Mouse (Mus musculus) neural tube, embryonic 10.5 days (tissue): Measurements from ENCODE around the gene Slc25a48.

ENCODE experiments used
- DNase-seq: peaks from one replicate; pipeline ENCODE4 v3.0.0-alpha.2; 2017; ENCODE audit warnings: low spot score; ENCODE audit errors: extremely low spot score

Slc25a48 gene

GRCm38 (mm10) chr13:56509796-56510195 is 71.6 kb downstream of the Slc25a48 start:
- no peak for DNase-seq

GRCm38 (mm10) chr13:56513595-56513994 is 75.4 kb downstream of the Slc25a48 start:
- DNase-seq, result no peak

- DNase-seq, result no peak
Observed at GRCm38 (mm10) chr13:56516311-56516710, 78.2 kb downstream of the Slc25a48 start.

GRCm38 (mm10) chr13:56516816-56517215 is 78.7 kb downstream of the Slc25a48 start:
- no peak for DNase-seq

GRCm38 (mm10) chr13:56522081-56522820 is 84.1 kb downstream of the Slc25a48 start, which contains the start of gene Fbxl21:
Fbxl21 (plus strand) TSS chr13:56522472.
- DNase-seq, result peak; percentile 93

GRCm38 (mm10) chr13:56522821-56523167 is 84.6 kb downstream of the Slc25a48 start:
- DNase-seq, result no peak
